Mouse (Mus musculus) adrenal gland, postnatal 14 days (tissue): Measurements from ENCODE around the gene Tchp. TPM values are rescaled to one million over a fixed set of nuclear protein-coding genes. Genes with fewer than 3 reads are reported as not detected.

Experiments
- DNase-seq: peaks from one replicate; pipeline ENCODE4 v3.0.0; 2021; ENCODE audit warnings: mixed read lengths
- total RNA-seq: library from RNA; stranded (reverse); gene quantifications from 2 replicates; pipeline ENCODE4 v1.2.3, GENCODE M21; 2021

The Tchp gene
- total RNA-seq, 1 experiment from 2014 or later, result 6.9 TPM

DNA sequence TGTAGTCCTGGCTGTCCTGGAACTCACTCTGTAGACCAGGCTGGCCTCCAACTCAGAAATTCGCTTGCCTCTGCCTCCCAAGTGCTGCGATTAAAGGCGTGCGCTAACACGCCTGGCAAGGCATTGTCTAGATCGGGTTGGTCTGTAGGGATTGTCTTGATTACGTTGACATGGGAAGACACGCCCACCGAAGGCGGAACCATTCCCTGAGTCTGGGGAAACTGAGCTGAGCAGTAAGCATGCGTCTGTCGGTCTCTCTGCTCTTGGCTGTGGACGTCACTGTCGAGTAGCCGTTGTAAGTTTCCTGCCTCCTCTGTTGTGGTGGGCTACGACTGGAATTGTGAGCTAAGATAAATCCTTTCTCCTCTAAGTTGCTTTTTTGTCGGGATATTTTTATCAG, 10.6 kb upstream of the Tchp start:
- DNase-seq, result no peak

DNA sequence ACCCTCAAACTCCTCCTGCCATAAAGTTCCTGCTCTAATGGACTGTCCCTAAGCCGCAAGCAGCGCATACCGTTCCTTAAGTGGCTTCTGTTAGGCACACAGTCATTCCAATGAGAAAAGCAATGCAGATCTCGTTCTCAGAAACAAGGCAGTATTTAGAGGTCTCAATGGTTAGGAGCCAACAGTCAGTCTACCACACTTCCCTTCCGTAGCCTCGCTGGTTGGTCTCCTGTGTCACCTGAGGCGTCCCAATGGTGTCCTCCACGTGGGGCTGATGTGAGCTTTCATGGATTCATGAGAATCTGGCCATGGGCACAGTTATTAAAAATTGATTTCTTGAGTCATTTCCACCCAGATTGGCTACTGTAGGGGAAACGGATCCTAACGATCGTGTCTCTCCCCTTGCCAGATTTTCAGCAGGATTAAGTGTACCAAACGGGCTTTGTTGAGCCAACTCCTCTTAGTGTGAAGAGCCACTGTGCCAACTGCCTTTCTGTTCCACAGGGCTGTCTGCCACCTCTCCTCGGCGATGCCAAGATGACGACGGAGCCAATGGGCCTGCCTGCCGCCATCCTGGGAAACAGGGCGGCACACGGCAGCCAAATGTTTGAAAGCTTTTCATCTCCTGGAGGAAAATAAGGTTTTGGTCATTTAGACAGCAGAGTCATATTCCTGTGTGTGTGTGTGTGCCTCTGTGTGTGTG, 9.4 kb upstream of the Tchp start:
- peak; percentile 72 for DNase-seq

DNA sequence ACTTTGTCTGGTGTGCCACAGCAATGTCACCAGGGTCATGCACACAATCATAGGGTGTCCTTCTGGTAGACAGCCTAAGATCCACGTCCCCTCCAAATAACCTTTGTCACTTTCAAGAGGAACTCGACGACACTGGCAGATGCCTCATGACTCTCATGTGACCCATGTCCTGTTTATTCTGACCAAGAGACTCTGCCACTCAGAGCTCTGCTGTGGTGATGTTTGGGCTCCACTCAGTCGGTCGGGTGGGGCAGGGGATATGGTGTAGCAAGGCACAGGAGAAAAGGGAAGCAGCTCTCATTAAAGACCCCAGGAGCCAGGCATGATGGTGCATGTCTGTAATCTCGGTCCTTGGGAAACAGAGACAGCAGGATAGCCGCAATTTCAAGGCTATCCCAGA, 8.5 kb upstream of the Tchp start:
- no peak for DNase-seq

DNA sequence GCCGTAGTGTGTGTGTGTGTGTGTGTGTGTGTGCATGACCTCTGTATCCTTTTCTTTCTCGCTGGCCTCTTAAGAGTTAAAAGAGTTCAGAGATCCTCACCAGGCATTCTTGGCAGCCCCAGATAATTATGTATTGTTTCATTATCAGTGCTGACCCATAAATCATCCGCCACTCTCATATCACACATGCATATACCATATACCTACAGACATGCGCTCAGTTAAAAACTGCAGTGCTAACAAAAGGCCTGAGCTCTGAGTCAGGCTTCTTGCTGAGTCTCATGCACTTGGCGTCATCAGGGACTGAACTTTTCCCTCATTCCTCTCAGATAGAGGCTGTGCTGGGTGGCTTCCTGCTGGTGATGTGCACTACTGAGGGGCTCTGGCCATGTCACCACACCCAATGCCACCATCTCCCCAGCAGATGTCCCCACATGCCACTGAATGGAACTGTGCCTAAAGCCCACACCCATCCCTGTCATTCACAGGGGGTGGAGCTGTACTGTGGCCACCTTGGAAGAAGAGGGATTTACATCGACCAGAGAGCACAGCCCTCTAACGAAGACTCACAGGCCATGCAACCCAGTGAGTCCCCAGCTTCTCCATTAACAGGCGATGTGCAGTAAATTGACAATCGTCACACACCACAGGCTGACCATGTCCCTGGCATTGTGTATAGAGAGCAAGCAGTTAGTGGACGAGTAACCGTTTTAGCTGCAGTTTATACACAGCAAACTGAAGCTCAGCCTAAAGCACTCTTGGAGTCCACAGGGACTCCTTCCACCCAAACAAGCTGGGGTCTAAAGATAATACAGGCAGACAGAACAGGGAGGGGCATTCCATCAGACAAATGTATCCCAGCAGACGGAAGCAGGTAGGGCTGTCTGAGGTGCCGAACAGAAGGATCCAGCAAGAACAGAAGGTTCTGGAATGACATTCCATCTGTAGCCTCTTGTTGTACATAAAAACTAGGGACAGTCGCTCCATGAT, 4.9 kb upstream of the Tchp start:
- peak; percentile 51 for DNase-seq

DNA sequence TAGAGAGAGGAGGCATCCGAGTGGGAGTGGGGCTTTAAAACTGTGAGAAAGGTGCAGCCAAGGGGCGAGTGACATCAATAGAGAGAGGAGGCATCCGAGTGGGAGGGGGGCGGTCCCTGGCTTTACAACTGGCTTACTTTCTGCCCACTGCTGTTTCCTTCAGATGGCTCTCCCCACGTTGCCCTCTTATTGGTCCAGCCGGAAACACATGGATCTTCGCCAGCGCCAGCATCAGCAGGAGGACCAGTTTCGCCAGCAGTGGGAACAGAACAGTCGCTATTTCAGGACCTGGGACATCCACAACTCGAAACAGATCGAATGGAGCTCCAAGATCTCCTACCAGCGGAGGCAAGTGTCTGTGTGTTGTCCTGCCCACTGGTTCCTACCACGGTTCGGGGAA, 931 bp downstream of the Tchp start:
- no peak for DNase-seq

DNA sequence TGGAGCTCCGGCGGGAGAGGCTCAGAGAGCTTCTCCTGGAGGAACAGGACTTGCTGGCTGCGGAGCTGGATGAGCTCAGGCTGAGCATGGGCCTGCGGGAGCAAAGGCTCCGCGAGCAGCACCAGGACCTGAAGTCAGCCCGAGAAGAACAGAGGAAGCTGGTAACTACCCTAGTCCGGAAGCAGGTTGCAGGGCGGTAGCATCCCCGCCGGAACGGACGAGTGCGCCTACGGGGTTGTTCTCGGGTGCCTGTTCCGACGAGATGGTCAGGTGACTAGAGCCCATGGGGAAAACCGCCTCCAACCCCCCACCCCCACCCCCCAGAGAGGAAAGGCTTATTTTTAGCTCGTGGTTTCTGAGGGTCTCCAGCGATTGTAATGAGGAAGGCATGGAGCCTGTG, 1.8 kb downstream of the Tchp start:
- no peak for DNase-seq

DNA sequence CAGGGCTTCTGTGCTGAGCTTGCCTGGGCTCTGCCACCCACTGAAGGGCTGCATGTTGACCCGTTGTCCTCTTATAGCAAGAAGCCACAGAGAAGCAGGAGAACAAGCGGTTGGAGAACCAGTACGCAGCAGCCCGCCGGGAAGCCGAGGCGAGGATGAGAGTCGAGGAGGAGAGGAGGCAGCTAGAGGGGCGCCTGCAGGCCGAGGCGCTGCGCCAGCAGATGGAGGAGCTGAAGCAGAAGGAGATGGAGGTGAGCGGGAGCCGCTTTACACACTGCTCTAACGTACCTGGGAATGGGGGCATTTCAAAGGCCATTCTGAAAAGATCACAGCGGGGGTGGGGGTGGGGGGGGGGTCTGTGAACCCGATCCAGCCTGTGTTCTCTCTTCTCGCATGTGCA, 7.0 kb downstream of the Tchp start:
- no peak for DNase-seq

DNA sequence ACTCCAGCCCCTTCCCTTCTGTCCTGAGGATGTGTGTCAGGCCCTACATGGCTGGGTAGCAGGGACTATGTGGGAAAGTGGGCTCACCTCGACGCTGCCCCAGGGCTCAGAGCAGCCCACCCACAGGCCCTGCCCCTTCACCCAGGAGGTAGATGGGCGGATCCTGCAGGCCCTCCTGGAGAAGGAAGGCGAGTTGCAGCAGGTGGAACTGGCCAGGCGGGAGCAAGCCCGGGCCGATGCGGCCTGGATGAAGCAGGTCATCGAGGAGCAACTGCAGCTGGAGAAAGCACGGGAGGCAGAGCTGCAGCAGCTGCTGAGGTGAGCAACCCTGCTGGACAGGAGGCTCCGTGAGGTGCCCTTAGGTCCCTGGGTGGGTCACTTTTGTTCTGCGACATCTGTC, 9.7 kb downstream of the Tchp start:
- no peak for DNase-seq

DNA sequence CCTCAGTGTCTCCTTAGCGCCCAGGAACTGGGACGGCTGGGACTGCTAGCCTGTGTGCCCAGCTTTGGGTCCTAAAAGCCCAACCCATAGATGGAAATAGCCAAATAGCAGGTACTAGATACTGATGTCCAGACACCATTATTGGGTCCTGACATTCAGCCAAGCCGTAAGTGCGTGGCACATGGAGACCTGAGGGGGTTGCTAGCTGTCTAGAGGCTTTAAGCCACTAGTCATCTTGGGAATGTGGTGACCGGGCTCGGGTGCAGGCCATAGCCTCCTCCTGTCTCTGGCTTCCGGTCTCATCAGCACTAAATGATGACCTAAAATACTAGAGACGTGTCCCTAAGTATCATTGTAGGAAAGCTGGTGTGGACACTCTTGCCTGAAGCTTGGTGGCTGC, 10.4 kb downstream of the Tchp start:
- no peak for DNase-seq

DNA sequence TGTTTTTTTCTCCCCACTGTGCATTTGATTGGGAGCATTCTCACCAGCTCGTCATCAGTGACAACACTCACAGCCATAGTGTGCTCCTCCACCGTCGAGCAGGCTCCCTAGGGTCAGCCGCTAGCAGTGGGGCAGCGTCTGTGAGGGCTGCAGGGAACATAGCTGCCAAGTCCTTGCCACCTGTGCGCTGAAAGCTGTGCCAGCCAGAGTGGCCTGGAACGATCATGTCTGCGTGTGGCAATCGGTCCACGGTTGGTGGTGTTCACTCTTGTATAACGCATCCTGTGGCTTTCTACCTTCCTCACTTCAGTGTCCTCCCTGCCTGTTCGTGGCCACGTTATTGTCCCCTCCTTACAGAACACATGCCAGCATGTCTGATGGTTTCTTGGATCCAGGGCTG, 10.9 kb downstream of the Tchp start:
- no peak for DNase-seq

DNA sequence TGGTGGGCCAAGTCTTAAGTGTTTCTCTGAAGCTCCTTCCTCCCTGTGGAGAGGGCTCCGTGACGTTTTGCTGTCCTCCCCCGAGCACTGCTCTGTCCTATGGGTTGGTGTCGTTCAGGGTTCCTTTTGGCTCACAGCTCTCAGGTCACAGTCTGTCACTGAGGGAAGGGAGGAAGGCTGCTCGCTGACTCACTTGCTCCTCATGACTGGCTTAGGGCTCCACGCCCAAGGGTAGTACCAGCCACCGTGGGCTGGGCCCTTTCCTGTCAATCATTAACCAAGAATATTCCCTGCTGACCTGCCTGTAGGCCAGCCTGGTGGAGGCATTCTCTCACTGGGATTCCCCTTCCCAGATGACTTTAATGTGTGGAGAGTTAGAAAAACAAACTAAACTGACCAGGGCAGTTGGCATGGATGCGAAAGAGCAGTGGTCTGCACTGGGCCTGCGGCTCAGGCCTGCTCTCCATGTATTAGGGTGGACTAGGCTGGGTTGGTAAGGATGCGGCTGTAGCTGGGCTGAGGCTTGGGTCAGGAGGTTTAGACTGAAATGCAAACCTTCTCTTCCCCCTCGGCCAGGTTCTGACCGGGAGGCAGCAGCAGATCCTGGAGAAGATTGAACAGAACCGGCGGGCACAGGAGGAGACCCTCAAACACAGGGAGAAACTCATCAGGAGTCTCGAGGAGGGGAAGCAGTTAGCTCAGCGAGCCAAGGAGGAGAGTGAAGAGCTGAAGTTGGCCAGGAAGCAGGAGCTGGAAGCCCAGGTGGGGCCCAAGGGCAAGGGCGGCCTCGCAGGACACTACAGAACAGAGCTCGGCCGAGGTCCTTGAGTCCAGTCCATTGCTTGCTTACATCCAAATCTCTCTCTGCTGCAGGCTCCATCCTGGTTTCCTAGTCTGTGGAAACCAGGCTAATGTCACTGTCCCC, 11.7 kb downstream of the Tchp start:
- DNase-seq, result peak; percentile 46

DNA sequence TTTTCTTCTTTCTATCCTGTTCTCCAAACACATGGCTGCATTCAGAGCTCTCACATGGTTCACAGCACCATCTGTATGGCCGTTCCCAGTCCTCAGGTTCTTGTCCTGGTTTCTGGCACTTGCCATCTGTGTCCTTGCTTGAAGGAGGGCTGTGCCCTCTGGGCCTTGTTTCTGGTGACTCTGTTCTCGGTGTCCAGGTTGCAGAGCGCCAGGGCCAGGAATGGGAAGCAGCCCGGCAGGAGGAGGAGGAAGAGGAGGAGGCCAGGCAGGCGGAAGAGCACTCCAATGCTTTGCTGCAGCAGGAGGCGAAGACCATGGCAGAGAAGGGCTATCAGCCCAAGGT, 12.3 kb downstream of the Tchp start:
- DNase-seq, result no peak

DNA sequence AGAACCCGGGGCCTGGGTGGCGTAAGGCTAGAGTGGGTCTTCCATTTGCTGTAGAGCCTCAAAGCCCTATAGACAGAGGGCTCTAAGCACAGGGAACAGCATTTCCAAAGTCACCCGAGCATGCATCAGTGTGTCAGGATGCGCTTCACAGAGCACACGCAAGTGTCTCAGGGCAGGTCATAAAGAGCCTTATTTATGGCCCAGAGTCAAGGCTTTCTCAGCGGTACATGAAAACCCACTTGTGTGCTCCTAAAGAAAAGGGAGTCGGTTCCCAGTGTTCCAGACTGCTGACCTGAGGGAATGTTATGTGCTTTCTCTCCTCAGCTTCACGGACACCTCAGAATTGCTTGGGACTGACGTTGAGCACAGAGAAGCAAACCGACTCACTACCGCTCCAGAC, 13.2 kb downstream of the Tchp start:
- DNase-seq, result no peak

DNA sequence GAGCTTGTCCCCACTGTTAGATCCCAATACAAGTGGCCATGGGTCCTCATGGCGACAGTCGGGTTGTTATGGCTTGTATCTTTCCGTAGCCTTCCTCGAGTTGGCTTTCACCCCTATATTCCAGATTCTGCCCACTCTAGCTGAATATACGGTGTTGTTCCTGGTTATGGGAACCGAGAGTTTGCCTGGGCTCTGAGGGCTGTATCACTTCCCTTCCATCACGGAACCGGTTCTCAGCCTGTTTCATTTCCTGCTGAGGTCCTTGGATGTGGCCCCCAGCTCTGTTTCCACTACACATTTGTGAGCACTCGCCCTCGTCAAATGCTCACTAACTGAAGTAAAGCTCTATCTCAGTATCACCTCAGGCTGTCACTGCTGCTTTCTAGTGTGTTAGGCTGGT, 14.4 kb downstream of the Tchp start:
- no peak for DNase-seq

DNA sequence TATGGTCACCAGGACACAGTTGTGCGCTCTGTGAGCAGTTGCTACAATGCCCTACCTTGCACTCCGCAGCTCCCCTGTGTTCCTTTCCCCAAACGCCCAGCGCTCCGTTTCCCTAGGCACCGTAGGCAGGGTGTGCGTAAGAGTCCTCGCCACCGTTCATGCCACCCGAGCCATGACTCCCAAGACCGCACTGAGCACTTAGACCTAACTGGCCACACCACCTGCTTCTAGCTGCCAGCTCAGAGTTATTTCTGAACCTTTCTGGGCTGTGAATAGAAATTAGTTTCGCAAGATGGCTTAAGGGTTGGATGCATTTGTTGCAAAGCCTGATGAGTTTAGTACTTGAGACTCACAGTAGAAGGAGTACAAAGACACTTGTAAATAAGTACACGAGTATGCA, 15.3 kb downstream of the Tchp start:
- peak; percentile 53 for DNase-seq

DNA sequence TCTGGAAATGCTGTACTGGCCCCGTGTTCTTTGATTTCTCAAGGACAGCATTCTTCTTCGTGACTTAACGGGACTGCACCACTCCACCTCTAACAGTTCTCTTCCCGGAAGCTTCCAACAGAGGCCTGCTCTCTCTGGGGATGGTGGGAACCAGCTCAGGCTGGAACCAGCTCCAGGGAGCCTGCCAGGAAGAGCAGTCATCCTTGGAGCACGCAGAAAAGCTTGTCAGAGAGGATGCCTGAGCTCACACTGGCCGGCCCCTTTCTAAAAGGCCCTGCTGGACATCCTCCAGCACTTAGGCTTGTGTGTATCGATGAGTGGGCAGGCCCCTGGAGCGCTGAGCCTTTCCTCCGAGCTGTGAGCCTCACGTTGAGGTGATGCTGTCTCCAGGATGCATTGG, 20.6 kb downstream of the Tchp start:
- peak; percentile 81 for DNase-seq

DNA sequence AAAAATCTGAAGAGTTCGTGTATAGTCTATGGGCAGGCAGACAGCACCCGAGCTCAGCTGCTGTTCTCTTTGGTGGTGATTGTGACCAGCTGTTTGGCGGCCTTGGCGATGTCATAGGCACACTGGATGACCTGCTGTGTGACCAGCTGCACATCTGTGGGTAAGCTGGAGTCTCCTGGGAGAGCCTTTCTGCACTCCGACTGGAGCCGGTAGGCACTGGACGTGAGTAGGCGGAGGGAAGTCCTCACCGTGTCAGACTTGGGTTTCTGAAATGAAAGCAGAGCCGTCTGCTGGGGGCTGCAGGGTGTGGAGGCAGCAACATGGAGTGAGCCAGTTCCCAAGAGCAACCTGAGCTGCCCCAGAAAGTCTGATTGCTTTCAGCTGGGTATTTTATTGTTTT, 22.6 kb downstream of the Tchp start:
- no peak for DNase-seq

DNA sequence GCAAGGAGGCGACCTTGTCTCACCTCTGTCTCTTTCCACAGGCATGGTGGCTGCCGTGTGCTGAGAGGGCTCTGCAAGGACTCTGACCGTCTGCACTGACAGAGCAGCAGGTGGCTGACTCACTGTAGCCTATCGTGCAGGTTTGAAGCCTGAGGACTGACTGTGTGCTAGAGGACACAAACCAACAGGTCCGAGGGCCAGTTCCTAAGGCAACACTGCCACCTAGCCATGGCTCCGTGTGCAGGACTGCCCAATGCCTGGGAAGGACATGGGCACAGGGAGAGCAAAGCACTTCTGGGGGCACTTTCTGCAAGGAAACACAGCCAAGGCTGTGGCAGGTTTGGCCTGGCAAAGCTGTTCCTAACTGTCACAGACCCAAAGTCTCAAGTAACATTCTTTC, 23.9 kb downstream of the Tchp start:
- DNase-seq, result no peak

DNA sequence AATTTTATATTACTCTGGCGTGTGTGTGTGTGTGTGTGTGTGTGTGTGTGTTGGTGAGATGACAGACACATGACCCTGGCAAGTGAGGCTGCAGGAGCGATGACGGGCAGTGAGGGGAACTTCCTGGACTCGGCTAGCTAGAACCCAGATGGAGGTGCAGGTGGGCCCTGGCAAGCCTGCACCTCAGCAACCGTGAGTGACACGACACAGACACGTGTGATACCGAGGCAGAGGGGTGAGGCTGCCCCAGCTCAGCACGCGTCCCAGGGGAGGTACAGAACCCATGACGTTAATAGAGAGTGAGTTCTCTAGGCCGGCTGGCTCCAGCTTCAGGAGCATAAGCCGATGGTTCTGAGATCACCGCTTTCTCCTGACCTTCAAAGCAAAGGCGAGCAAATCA, 24.4 kb downstream of the Tchp start:
- DNase-seq, result no peak

DNA sequence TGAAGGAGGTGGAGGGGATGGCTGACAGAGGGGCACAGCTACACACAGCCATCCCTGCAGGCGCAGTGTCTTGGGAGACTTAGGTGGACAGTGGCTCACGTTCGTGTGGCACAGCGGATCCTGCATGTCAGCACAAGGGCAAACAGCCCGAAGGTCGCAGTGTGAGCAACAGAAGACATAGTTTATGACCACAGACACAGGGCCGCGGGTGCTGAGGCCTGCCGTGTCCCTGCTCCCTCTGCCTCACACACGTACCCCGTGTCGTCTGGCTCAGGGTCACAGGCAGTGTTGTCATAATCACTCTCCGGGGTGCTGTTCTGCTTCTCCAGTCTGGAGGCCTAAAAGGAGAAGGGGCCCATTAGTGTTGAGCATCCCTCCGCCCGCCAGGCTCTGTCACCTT, 26.0 kb downstream of the Tchp start:
- DNase-seq, result peak; percentile 86

DNA sequence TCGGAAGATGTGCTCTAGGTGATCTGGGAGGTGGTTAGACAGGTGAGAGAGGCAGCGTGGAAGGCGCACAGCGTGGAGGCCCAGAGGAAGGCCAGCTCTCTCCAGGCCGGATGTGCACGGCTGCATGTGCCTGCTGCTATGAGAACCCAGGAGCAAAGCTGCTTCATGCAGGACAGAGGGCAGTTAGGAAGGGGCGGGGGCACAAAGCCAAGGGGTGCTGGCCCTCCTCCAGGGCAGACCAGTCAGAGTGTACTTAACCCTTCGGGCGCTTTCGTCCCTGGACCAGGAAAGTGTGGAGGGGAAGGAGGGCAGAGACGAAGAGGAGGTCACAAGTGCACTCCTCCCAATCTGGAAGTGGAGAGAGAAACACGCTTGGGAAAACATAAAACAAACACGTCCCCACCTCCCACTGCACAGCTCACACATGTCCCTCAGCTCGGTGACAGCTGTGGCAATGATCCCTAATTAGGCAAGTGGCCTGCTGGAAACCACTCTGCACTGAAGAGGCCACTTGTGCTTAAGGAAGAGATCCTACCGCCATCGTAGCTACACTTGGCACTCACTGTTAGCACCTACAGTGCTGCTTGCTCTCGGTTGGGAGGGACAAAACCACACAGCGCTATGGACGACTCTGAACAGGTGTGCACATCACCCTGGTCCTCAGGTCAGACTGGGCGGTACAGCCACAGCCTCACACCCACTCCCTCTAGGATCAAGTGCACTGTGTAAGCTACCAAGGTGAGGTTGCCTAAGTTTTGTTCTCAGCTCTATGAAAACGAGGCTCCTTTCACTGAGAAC, 29.7 kb downstream of the Tchp start:
- peak; percentile 57 for DNase-seq

DNA sequence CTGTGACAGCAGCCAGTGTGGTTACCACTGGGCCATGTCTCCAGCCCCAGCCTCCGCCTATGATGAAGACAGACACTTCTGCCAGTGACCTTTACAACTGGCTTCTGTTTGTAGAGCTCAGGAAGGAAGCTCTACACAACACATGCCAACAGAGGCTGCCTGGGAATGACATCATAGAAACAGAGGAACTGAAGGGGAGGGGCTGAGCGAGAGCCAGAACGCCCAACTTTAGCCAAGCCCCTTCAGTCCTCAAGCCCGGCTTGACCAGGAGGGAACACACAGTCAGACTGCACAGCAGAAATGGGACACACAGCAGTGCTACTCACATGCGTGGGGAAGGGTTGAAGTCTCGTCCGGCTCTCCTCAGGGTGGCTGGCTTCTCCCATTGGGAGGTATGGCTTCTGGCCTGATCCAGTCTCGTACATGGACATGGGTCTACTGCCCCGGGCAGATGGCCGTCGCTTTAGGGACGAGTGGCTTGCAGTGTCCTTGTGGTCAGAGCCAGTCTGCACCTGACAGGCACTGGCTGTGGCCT, 31.2 kb downstream of the Tchp start:
- peak; percentile 71 for DNase-seq
